Mouse (Mus musculus) ES-Bruce4 (cell line): ENCODE measurements around the gene Gm12569.

Experiments
- CTCF ChIP-seq: IDR thresholded peaks from one replicate; pipeline ENCODE4 v1.8.1; 2011; ENCODE audit warnings: low read depth, low read length
- EP300 ChIP-seq: IDR thresholded peaks from 2 replicates; pipeline ENCODE4 v1.6.1; 2011; ENCODE audit warnings: low read depth, low read length; ENCODE audit not compliant: insufficient read depth
- POLR2A ChIP-seq: IDR thresholded peaks from one replicate; pipeline ENCODE4 v1.8.1; 2011; ENCODE audit warnings: low read length; ENCODE audit not compliant: insufficient read depth

- no peak for TF ChIP-seq CTCF
- no peak for TF ChIP-seq EP300
- TF ChIP-seq POLR2A = no peak
These were observed 12.5 kb upstream of the Gm12569 start for GRCm38 (mm10) chr11:51207758-51208157.
